Mouse (Mus musculus): ENCODE data around the gene Ccn6. TPM values are rescaled to one million over a fixed set of nuclear protein-coding genes. Genes with fewer than 3 reads are reported as not detected.

Gene Ccn6
- total RNA-seq, 2 experiments from 2014 or later: not detected

DNA sequence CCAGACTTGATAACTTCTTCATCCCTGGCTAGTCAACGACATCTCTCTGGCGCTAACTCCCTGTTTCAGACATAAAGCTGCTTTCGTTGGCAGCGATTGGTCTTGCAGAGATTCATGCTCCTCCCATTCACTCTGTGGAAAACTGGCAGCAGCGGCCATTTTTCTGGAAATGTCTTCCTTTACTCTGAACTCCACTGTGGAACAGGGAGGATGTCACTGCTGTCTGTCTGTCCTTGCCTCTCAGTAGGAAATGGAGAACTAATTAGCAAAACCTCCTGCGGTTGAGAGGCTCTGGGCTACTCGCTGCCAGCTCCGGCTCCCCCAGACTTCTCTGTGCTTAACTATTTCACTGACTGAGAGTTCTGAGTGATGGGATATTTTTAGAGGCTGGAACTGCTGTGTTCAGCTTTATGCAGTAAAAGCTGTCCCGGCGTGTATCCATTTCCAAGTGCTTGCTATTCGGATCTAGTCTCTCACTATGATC, 2.1 kb upstream of the Ccn6 start:
- intact Hi-C loops (cut with DNase I): no loop called here
- DNase-seq: no peak

DNA sequence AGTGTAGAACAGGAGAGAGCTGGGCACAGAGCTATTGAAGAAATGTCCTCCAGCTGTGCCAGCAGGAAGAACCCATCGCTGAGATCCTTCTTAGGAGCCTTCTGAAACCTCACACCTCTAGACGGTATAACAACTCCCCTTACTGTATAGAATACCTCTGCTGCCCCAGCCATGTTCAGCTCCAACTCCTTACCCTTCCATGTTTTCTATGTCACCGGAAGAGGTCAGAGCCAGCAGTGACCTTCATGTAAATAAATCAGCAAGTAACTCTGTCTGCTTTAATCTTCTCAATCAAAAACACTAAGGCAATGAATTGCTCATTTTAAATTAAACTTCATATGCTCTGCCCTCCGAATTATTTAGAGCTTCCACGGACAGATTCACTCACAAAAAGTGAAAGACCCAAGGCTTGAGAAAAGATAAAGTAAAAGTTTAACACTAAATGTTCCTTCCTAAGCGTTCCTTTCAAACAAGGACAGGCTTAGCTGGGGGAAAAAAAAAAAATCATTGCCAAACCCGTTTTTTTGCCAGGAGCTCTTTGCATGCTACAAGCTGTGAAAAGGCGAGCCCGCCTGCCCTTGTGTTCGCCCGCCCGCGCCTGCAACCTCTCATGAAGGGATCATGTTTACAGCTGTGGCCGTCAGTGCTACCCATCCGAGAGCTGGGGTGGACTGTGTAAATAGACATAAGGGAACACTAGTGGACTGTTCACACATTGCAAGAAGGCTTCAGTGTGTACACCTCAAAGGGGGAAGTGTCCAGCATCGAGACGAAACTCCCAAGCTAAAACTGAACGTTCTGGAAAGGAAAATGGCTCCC, 719 bp downstream of the Ccn6 start:
- intact Hi-C loops (cut with DNase I): no loop called here
- no peak for DNase-seq

DNA sequence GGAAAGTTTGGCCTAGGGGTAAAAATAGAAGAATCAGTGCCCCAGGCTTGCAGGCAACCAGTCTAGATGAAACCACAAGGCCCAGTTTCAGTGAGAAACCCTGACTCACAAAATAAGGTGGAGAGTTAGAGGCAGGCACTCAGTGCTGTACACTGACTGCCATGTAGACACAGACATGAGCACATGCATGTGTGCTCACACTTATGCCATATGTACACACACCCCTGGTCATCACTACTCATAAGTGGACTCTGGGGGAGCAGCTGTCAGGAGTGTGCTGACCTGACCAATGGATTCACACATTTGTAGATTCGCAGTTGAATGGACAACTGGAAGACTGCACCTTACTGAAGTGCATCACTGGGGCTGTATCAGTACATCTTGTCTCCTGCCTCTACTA, 2.2 kb downstream of the Ccn6 start:
- intact Hi-C loops (cut with DNase I): no loop called here
- no peak for DNase-seq

DNA sequence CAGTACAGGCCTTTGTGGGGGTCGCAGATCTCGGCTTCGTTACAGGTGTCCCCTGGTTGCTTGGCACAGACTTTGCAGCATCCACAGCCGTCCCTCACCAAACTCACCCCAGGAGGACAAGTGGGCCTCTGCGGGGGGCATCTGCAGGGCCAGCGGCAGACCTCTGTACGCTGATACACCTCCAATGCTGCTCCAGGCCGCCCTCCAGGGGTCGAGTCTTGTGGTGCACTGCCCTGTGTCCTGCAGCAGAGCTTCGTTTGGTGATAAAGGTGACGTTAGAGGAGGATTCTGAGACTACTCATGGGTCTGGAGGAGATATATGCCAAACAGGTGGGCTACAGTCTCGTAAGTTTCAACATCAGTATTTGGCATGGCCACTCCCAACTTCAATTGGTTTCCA, 5.3 kb downstream of the Ccn6 start:
- no peak for DNase-seq
- intact Hi-C loops (cut with DNase I): no loop called here

DNA sequence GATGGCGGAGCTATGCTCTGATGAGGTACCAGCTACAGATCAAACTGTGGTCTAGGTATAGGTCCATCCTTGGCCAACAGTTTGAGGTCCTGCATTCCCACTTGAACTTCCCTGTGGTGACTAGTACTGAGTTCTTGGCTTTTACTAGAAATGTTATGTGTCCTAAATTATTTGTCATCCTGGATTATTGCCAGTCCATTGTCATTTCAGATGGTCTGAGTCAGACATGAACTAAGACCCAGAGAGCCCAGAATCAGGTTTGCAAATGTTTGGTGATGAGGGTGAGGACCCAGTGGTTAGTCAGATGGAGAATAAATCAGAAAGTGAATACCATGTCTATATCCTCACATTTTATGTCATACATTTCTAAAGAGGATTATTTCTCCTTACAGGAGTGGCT, 6.3 kb downstream of the Ccn6 start:
- intact Hi-C loops (cut with DNase I): no loop called here
- DNase-seq: no peak

DNA sequence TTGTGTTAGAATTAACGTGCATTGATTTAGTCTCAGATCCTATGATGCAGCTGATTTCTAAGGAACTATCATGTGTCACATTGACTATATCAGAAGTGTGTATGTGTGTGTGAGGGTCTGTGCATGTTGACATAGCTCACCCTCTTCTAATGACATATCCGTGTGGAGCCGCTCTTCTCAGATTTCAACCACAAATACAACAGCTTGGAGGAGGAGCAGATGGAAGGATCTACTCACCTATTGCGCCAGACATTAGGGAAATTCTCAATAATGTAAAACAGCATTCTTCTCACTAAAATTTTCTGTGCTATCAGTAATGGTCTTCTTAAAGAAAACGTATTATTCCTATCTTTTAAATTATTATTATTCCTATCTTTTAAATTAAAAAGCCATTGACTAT, 6.9 kb downstream of the Ccn6 start:
- DNase-seq: no peak
- intact Hi-C loops (cut with DNase I): no loop called here

DNA sequence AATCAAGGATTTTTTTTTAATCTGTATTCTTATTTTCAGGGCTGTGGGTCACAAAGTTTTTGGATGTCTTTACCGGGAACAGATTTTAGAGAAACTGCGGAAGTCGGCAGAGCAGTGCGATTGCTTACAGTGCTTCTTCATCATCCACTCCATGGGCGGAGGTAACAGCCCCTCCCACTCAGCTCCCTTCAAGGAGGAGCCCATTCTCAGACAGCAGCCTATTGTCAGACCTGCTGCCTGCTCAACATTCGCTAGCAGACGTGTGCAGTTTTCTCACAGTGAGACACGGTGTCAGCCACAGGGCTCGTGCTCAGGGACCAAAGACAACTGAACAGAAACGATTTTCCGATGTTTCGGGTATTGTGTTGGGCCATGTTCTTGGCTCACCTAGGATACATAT, 21.4 kb downstream of the Ccn6 start:
- DNase-seq: no peak
- intact Hi-C loops (cut with DNase I): no loop called here

DNA sequence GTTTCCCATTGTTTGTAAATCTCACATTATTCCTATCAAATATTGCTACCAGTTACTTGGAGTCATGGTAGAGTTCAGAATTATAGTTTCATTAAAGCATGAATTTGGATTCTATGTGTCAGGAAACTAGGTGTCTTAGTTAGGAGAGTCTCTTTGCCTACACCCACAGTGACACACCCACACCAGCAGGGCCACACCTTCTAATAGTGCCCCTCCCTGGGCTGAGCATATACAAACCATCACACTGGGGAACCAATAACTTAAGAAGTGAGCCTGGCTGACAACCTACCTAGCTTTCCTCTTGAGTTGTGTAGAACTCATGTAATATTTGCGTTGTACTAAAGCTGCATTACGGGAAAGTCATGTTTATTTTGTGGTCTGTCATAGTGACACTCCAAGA, 22.2 kb downstream of the Ccn6 start:
- intact Hi-C loops (cut with DNase I): no loop called here

DNA sequence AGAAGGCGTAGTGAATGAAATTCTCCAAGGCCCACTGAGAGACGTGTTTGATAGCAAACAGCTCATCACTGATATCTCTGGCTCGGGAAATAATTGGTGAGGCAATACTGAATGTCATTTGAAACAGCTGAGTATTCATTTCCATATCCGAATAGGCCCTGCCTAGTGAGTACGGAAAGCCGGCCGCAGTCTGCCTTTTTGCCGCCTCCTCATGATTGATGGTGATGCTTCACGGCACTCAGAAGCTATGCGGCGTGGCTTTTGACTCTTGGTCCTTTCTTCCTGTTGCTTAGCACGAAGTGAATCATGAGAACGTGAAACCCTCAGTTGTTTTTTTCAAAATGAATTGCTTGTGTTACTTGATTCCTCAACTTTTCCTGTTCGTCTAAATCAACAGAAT, 22.8 kb downstream of the Ccn6 start:
- intact Hi-C loops (cut with DNase I): no loop called here
- no peak for DNase-seq

More for the DNA sequence above, 22.2 kb downstream of the Ccn6 start:
- no peak for DNase-seq

DNA sequence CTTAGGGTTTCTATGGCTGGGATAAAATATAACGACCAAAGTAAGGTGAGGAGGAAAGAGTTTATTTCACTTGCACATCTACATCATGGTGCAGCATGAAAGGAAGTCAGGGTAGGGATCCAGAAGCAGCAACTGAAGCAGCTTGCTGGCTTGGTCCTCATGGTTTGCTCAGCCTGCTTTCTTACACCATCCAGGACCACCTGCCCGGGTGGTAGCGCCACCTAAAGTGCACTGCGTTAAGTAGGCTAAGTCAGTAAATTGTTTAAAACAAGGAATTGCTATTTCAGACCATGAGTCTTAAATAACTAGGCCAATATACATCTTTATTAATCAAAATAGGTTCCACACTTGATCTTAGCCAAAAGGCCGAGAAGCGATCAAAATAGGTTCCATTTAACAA, 24.8 kb downstream of the Ccn6 start:
- DNase-seq: no peak
- intact Hi-C loops (cut with DNase I): no loop called here

DNA sequence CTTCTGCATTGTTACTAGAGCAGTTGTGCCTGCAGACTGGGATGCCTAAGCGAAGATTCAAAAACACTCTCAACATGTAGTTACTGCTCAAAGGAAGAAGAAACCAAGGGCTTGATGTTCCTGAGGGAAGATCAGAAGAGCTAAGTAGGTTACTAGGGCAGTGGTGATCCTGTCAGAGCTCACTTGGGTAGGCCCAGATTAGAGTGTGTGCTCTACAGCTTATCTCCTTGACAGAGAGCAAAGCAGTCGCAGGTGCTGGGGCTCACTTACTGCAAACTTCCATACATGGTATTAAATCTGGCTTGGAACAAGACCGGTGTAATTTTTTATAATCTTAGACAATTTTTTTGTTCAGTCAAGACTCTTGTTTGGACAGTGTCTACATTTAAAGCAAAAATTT, 25.8 kb downstream of the Ccn6 start:
- intact Hi-C loops (cut with DNase I): no loop called here
- no peak for DNase-seq

DNA sequence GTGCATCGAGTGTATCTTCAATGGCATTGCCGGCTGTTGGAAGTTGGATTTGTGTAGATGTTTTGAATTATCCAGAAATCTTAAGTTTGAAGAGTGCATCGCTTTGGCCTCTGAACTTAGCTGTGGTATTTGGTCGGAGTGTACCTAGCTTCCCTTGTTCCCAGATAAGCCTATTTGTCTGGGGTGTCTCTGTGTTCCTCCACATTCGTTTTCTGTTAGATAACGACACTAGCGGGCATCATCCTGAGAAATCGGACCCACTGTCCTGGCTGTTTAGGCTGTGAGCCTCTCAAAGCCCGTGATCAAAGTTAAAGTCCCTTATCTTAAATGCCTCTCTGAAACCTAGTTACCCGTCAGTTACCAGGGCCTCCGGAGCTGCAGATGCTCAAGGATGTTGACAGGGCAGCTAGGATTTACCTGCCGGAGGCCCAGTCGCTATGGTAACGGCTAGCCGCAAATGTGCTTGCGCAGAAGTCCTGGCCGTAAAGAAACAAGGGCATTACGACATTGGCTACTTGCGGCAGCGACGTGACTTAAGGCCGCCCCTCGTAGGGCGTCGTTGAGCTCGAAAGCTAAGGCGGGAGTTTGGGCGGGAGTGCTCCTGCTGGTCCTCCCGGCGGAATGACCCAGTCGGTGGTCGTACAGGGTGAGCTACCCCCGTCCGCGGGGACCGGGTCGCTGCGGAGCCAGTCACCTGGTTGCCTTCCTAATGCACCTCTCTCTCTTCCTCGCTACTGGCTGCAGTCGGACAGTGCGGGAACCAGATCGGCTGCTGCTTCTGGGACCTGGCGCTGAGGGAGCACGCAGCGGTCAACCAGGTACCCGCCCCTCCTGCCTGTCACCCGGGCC, 29.9 kb downstream of the Ccn6 start, which contains the start of the genes Fam229b and Tube1:
Gene Fam229b (minus strand): TSS at position 453 of the 849 bp plus-strand sequence.
Gene Tube1 (plus strand): TSS at position 515 of the 849 bp plus-strand sequence.
- intact Hi-C loops (cut with DNase I): no loop called here
- peak; percentile 77 to 81 for DNase-seq

DNA sequence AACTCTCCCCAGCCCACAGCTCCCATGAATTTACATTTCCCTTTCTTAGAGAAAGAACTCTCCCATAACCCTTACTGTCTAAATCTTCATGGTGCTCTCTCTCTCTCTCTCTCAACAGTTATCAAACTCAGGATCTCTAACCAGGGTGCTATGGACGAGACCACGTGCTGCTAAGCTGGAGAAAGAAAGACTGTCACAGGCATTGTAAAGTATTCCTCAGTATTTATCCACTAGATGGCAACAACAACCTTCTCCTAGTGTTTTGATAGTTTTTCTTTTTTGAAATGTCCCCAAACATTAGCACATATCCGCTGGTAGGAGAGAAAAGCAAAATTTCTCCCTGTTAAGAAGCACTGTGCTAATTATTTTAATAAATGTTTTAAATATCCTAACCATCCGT, 42.2 kb downstream of the Ccn6 start:
- intact Hi-C loops (cut with DNase I): no loop called here
- no peak for DNase-seq

DNA sequence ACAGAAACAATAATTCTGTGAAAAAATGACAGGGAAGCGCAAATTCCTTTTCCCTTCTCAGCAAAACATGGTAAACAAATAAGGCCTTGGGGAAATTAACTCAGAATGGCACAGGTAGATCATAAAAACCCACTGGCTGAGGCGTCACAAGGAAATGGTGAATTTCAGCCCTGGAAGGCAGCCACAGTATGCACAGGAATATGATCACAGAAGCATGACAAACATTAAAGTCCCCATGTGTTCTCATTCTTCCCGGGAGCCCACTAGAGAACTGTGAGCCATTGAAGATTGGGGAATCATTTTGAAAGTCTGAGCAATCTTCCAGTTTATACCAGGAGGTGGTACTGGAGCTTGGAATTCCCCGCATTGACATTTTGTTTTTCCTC, 54.1 kb downstream of the Ccn6 start:
- intact Hi-C loops (cut with DNase I): no loop called here
- no peak for DNase-seq

DNA sequence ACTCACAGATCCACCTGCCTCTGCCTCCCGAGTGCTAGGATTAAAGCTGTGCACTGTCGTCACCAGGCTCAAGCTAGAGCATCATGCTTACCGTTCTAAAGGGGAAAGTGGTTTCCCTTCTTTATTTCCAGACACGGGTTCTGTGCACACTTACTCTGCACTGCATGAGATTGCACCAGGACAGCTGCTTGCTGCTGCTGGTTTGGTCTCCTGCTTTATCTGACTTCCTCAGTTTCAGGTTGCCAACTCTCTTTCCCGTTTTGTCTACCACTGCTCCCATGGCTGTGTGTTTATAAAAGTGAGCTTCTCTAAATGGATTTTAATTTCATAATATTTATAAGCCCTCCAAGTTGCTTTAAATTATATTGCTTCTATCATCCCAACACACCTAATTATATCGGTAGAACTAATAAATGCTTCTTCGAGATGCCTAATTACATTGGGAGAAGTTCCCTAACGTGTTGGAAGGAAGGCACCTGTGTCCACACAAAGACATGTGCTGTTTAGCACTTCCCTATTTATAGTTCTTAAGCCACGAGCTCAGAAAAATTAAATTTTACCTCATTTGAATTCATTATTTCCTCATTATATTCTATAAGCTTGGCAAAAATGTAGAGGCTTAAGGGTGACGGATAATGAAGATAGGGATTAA, 54.6 kb downstream of the Ccn6 start:
- DNase-seq: no peak
- intact Hi-C loops (cut with DNase I): no loop called here

DNA sequence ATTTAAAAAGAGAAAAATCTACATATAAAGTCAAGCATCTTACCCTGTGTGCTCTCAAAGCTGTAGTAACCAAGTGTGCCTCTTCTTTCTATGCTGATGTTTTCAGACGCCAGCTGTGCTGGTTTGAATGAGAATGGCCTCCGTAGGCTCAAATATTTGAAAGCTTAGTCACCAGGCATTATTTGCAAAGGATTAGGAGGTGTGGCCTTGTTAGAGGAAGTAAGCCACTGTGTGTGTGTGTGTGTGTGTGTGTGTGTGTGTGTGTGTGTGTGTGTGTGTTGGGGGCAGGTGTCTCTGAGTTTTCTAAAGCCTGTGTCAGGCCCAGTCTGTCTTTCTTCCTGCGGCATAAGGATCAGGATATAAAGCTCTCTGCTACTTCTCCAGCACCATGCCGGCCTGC, 56.7 kb downstream of the Ccn6 start:
- DNase-seq: no peak

DNA sequence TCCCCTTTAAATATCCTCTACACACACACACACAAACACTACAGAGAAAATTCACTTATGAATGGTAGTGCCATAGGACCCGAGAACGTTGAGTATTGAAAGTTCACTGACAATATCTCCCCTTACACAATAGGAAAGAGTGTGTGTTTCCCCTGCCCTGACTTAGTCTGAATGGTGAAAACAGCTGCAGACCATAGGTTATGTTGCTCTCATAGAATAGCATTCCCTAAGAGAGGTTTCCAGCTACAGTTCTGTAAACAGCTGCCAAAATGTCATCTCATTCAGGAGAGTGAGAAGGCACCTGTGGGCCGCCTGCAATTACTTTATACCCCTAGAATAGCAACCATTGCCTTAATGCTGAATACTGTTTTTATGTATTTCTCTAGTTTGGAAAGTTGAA, 57.2 kb downstream of the Ccn6 start:
- intact Hi-C loops (cut with DNase I): no loop called here
- no peak for DNase-seq

More for the DNA sequence above, 56.7 kb downstream of the Ccn6 start:
- intact Hi-C loops (cut with DNase I): no loop called here

DNA sequence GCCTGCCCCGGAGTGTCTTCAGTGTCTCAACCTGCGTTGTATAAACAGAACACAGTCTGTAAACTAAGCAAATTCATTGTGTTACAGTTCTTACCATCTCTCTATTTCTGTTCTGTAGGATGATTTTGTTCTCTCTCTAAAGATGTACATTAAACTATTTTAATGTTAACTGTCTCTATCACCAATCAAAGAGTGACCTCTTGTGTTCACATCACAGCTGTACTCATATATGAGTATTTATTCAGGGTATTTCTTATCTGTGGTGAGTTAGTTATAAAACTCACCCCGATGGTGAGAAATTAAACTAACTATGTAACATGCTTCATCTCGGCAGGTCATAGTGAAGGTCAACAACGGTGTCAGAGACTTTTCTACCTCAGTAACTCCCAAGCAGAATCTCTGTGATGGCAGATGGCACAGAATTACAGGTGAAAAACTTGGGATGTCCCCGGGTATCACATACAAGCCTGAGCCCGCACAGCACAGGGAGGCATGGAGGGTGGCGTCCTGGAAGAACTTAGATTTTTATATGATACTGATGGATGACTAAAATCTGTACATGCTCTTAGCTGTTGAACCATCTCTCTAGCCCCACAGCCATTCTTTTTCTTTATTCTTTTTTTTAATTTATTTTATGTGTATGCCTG, 58.7 kb downstream of the Ccn6 start:
- intact Hi-C loops (cut with DNase I): no loop called here
- DNase-seq: no peak
